Mouse (Mus musculus): Measurements from ENCODE around the gene Banp. TPM values are rescaled to one million over a fixed set of nuclear protein-coding genes. Genes with fewer than 3 reads are reported as not detected.

The Banp gene
- polyA plus RNA-seq, 1 experiment from 2014 or later: 47.2 TPM

- peak overlapping the region; percentile 93; the same call in 1 of the 2 replicates for H3K4me3 ChIP-seq (ENCODE audit: low read depth, low read length)
- ATAC-seq (no peak), DNase-seq (ENCODE audit: low spot score) (no peak)
- H3K9me3 ChIP-seq (replicated peaks; ENCODE audit: control insufficient read depth, low read length): no peaks in the 10 kb centered on the region
- H3K27me3 ChIP-seq (replicated peaks; ENCODE audit: control insufficient read depth, insufficient read depth, low read length): no peaks in the 10 kb centered on the region
- 0 out of 2 replicates have a peak overlapping the region, but pooled peaks have one; percentile 21 for H3K27ac ChIP-seq (ENCODE audit: low read depth, low read length)
- peaks cover 30% of the 10 kb centered on the region for H3K4me1 ChIP-seq (ENCODE audit: control insufficient read depth, insufficient read depth, low read length)
- H3K9ac ChIP-seq (ENCODE audit: low read length): peak overlapping the region; percentile 47
- H3K36me3 ChIP-seq (ENCODE audit: control insufficient read depth, insufficient read depth, low read length): peaks cover 25% of the 10 kb centered on the region
- peak overlapping the region; percentile 80 for H3K4me2 ChIP-seq (ENCODE audit: low read length)
Measured at GRCm38 (mm10) chr8:121952122-121952521, 2.6 kb downstream of the Banp start.

DNA sequence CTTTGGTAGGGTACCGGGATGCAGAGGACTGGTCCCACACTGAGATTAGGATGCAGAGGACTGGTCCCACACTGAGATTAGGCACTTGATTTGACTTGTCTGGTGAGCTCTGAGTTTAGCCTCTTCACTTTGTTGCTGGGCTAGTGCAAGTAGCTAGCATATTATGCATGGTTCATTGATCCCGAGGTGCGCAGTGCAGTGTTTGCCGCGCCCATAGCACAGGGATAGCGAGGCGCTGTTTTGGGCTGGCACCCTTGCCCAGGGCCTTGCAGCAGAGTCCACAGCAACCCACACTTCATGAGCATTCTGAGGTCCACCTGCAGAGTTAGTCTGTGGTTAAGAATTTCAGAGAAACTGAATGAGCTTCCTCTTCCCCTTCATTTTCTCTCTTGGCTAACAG, 3.2 kb downstream of the Banp start:
- H3K27me3 ChIP-seq (replicated peaks; ENCODE audit: control insufficient read depth, insufficient read depth, low read length): no peaks in the 10 kb centered on the region
- peaks cover 25% of the 10 kb centered on the region for H3K4me1 ChIP-seq (ENCODE audit: control insufficient read depth, insufficient read depth, low read length)
- no peak overlapping the region; the same call in 1 of the 2 replicates for H3K9ac ChIP-seq (ENCODE audit: low read length)
- 81% methylated on average over 7 of the region's 7 CpGs for WGBS
- peaks cover 25% of the 10 kb centered on the region for H3K36me3 ChIP-seq (ENCODE audit: control insufficient read depth, insufficient read depth, low read length)
- H3K27ac ChIP-seq (ENCODE audit: low read depth, low read length): no peak overlapping the region
- ATAC-seq (no peak), DNase-seq (ENCODE audit: low spot score) (no peak)
- no peaks in the 10 kb centered on the region for H3K9me3 ChIP-seq (replicated peaks; ENCODE audit: control insufficient read depth, low read length)
- H3K4me3 ChIP-seq (ENCODE audit: low read depth, low read length): no peak overlapping the region
- peak overlapping the region; percentile 80 for H3K4me2 ChIP-seq (ENCODE audit: low read length)

GRCm38 (mm10) chr8:121953821-121954545, 4.4 kb downstream of the Banp start:
- DNase-seq (ENCODE audit: low spot score) (no peak), ATAC-seq (no peak)
- Histone ChIP-seq H3K4me3 (ENCODE audit: low read depth, low read length) (no peak overlapping the region), H3K9me3 (replicated peaks; ENCODE audit: control insufficient read depth, low read length) (no peaks in the 10 kb centered on the region), H3K4me2 (ENCODE audit: low read length) (no peak overlapping the region), H3K9ac (ENCODE audit: low read length) (no peak overlapping the region), H3K4me1 (ENCODE audit: control insufficient read depth, insufficient read depth, low read length) (peaks cover 19% of the 10 kb centered on the region), H3K27ac (ENCODE audit: low read depth, low read length) (no peak overlapping the region), H3K36me3 (ENCODE audit: control insufficient read depth, insufficient read depth, low read length) (peaks cover 25% of the 10 kb centered on the region), H3K27me3 (replicated peaks; ENCODE audit: control insufficient read depth, insufficient read depth, low read length) (no peaks in the 10 kb centered on the region)
- 74% methylated on average over 3 of the region's 3 CpGs for WGBS

- Histone ChIP-seq H3K27ac (ENCODE audit: low read depth, low read length) (no peak overlapping the region), H3K9ac (ENCODE audit: low read length) (no peak overlapping the region), H3K4me3 (ENCODE audit: low read depth, low read length) (no peak overlapping the region), H3K9me3 (replicated peaks; ENCODE audit: control insufficient read depth, low read length) (no peaks in the 10 kb centered on the region), H3K4me2 (ENCODE audit: low read length) (no peak overlapping the region), H3K27me3 (replicated peaks; ENCODE audit: control insufficient read depth, insufficient read depth, low read length) (no peaks in the 10 kb centered on the region), H3K4me1 (ENCODE audit: control insufficient read depth, insufficient read depth, low read length) (peaks cover 15% of the 10 kb centered on the region), H3K36me3 (ENCODE audit: control insufficient read depth, insufficient read depth, low read length) (peaks cover 25% of the 10 kb centered on the region)
- 90% methylated on average over 10 of the region's 10 CpGs for WGBS
- ATAC-seq (no peak), DNase-seq (ENCODE audit: low spot score) (no peak)
Measured at GRCm38 (mm10) chr8:121954981-121955555, 5.5 kb downstream of the Banp start.

GRCm38 (mm10) chr8:121955825-121956500, 6.4 kb downstream of the Banp start:
- no peak overlapping the region for H3K27ac ChIP-seq (ENCODE audit: low read depth, low read length)
- H3K4me1 ChIP-seq (ENCODE audit: control insufficient read depth, insufficient read depth, low read length): peaks cover 15% of the 10 kb centered on the region
- peaks cover 25% of the 10 kb centered on the region for H3K36me3 ChIP-seq (ENCODE audit: control insufficient read depth, insufficient read depth, low read length)
- no peaks in the 10 kb centered on the region for H3K27me3 ChIP-seq (replicated peaks; ENCODE audit: control insufficient read depth, insufficient read depth, low read length)
- no peak overlapping the region for H3K4me3 ChIP-seq (ENCODE audit: low read depth, low read length)
- H3K9ac ChIP-seq (ENCODE audit: low read length): no peak overlapping the region
- H3K4me2 ChIP-seq (ENCODE audit: low read length): no peak overlapping the region
- H3K9me3 ChIP-seq (replicated peaks; ENCODE audit: control insufficient read depth, low read length): no peaks in the 10 kb centered on the region
- 74% methylated on average over 1 of the region's 1 CpGs for WGBS
- ATAC-seq (no peak), DNase-seq (ENCODE audit: low spot score) (no peak)

GRCm38 (mm10) chr8:121958395-121958794, 8.8 kb downstream of the Banp start:
- no peaks in the 10 kb centered on the region for H3K9me3 ChIP-seq (replicated peaks; ENCODE audit: control insufficient read depth, low read length)
- WGBS: 90% methylated on average over 1 of the region's 1 CpGs
- DNase-seq (ENCODE audit: low spot score) (no peak), ATAC-seq (no peak)
- no peak overlapping the region for H3K4me2 ChIP-seq (ENCODE audit: low read length)
- no peak overlapping the region for H3K9ac ChIP-seq (ENCODE audit: low read length)
- peaks cover 25% of the 10 kb centered on the region for H3K36me3 ChIP-seq (ENCODE audit: control insufficient read depth, insufficient read depth, low read length)
- no peaks in the 10 kb centered on the region for H3K4me1 ChIP-seq (ENCODE audit: control insufficient read depth, insufficient read depth, low read length)
- H3K4me3 ChIP-seq (ENCODE audit: low read depth, low read length): no peak overlapping the region
- no peak overlapping the region for H3K27ac ChIP-seq (ENCODE audit: low read depth, low read length)
- no peaks in the 10 kb centered on the region for H3K27me3 ChIP-seq (replicated peaks; ENCODE audit: control insufficient read depth, insufficient read depth, low read length)

DNA sequence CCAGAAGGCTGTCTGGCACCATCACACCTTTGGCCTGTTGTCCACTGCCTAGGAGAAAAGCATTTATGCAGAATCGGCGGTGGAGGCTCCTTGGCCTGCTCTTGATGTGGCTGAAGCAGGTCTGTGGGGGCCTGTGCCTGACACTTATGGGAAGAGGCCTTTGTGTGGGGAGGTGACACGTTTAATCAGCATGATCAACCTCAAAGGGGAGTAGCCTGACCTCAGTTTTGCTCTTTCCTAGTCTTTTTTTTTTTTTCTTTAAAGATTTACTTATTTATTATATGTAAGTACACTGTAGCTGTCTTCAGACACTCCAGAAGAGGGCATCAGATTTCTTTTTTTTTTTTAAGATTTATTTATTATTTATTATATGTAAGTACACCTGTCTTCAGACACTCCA, 13.3 kb downstream of the Banp start:
- Histone ChIP-seq H3K36me3 (ENCODE audit: control insufficient read depth, insufficient read depth, low read length) (no peaks in the 10 kb centered on the region), H3K4me3 (ENCODE audit: low read depth, low read length) (no peak overlapping the region), H3K9ac (ENCODE audit: low read length) (no peak overlapping the region), H3K4me1 (ENCODE audit: control insufficient read depth, insufficient read depth, low read length) (peaks cover 15% of the 10 kb centered on the region), H3K9me3 (replicated peaks; ENCODE audit: control insufficient read depth, low read length) (no peaks in the 10 kb centered on the region), H3K27me3 (replicated peaks; ENCODE audit: control insufficient read depth, insufficient read depth, low read length) (no peaks in the 10 kb centered on the region), H3K27ac (ENCODE audit: low read depth, low read length) (no peak overlapping the region), H3K4me2 (ENCODE audit: low read length) (no peak overlapping the region)
- ATAC-seq: no peak
- no peak for DNase-seq (ENCODE audit: low spot score)
- WGBS: 71% methylated on average over 3 of the region's 3 CpGs

DNA sequence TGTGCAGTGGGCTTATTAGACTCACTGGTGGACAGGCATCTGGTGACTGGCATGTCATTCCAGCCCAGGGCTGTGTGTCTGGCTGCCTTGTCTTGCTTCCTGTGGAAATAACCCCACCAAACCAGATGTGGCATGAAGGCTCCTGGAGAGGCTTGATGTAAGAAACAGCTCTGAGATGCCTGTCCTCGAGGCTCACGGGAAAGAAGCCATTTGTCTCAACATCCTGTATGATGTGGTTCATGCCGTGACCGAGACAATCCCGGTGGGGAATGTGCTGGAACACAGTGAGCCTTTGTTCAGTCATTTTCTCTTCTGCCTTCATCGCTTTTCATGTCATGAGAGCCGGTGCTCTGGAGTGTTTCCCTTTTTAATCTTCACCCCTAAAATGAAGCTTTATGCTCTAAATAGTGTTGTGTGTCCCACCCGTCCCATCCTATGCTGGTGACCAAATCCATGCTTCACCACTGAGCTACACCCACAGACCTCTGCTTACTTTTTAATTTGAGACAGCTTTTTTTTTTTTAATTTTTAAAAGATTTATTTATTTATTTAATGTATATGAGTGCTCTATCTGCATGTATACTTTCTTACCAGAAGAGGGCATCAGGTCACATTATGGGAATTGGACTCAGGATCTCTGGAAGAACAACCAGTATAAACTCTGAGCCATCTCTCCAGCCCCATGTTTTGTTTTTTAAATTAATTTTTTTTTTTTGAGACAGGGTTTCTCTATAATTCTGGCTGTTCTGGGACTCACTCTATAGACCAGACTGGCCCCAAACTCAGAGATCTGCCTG, 15.4 kb downstream of the Banp start:
- Histone ChIP-seq H3K36me3 (ENCODE audit: control insufficient read depth, insufficient read depth, low read length) (no peaks in the 10 kb centered on the region), H3K9ac (ENCODE audit: low read length) (no peak overlapping the region), H3K27me3 (replicated peaks; ENCODE audit: control insufficient read depth, insufficient read depth, low read length) (no peaks in the 10 kb centered on the region), H3K4me1 (ENCODE audit: control insufficient read depth, insufficient read depth, low read length) (peaks cover 19% of the 10 kb centered on the region), H3K27ac (ENCODE audit: low read depth, low read length) (no peak overlapping the region), H3K9me3 (replicated peaks; ENCODE audit: control insufficient read depth, low read length) (no peaks in the 10 kb centered on the region), H3K4me2 (ENCODE audit: low read length) (no peak overlapping the region), H3K4me3 (ENCODE audit: low read depth, low read length) (no peak overlapping the region)
- ATAC-seq: no peak
- WGBS: 88% methylated on average over 8 of the region's 8 CpGs
- DNase-seq (ENCODE audit: low spot score): no peak

Measured in forebrain, embryonic 14.5 days (tissue).